Mouse (Mus musculus): Measurements from ENCODE around the gene Cenpv. TPM values are rescaled to one million over a fixed set of nuclear protein-coding genes. Genes with fewer than 3 reads are reported as not detected.

Cenpv gene
- polyA plus RNA-seq (2012; rRNA removed) = 8.5 and 9.4 TPM in 2 replicates

DNA sequence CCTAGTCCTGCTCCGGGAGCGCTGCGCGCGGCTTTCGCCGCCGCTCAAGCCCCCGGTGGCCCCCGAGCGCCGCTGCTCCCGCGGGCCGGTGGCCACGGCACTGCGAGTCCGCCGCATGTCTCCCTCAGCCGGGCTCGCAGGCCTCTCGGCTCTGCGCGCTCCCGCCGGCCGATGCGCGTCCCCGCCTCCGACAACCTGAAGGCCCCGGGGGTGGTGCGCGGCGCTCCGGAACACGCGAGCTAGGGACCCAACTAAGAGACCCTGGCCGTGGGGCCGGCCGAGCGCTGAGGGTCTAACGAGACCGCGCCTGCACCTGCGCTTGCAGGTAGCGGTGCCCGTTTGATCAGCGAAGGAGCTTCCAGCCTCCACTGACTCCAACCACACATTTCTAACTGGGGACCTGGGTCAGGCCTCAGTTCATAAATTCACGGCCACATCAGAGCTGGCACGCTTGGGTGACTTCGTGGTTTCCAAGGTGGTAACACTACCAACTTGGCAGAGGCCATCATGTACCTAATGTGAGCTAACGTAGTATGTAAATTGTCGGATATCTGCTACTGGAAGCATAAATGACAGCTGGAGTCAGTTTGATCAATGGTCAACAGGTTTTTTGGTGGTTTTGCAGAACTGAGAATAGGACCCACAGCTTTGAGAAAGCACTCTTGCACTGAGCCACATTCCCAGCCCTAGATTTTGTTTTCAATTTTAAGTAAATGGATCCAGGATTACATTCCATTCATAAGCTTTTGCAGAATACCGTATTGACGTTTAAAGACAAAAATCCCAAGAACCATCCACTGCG, at the start of gene Cenpv:
Gene Cenpv (minus strand): TSS at position 173 of the 802 bp plus-strand sequence.
- 6% methylated on average over 55 of the region's 57 CpGs for WGBS
- peak within 1 kb of the TSS; percentile 24; the same call in 1 of the 2 replicates for H3K27ac ChIP-seq (ENCODE audit: insufficient read depth, low read length)
- H3K4me3 ChIP-seq (ENCODE audit: extremely low read depth, insufficient read depth, insufficient read length) = peak within 1 kb of the TSS; percentile 72

DNA sequence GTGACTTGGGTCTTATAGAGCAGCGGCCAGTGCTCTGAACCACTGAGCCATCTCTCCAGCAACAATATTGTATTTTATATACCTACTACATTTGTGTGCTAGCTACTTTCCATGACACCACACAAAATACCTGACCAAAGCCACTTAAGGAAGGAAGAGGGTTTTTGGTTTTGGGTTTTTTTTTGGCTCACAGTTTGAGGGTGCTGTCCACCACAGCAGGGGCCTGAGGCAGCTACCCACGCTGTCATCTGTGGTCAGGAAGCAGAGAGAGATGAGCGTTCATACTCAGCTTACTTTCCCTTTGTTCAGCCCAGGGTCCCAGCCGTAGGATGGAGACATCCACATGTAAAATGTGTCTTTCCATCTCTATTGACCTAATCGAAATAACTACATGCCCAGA, 48.0 kb upstream of the Cenpv start:
- no peak overlapping the region for H3K4me3 ChIP-seq (ENCODE audit: extremely low read depth, insufficient read depth, insufficient read length)
- peaks cover 53% of the 10 kb centered on the region for H3K36me3 ChIP-seq (ENCODE audit: control insufficient read depth, insufficient read depth, low read length)
- no peak overlapping the region for H3K27ac ChIP-seq (ENCODE audit: insufficient read depth, low read length)
- H3K27me3 ChIP-seq (ENCODE audit: control insufficient read depth, insufficient read depth, low read length) = no peaks in the 10 kb centered on the region
- DNase-seq (ENCODE audit: low read depth in 1 of 2, low spot score in 2 of 2) = no peak
- WGBS = 79% methylated on average over 5 of the region's 5 CpGs
- no peaks in the 10 kb centered on the region for H3K4me1 ChIP-seq (ENCODE audit: control insufficient read depth, insufficient read depth, insufficient read length)
- TF ChIP-seq CTCF (IDR thresholded peaks at IDR 0.05; ENCODE audit: extremely low read depth, insufficient read depth, insufficient read length, insufficient replicate concordance) (no peak), POLR2A (IDR thresholded peaks at IDR 0.05; ENCODE audit: low read depth, low read length) (no peak)

More for the DNA sequence above, at the start of gene Cenpv:
- H3K4me1 ChIP-seq (ENCODE audit: control insufficient read depth, insufficient read depth, insufficient read length) = peaks cover 4% of the 10 kb centered on the region
- H3K36me3 ChIP-seq (ENCODE audit: control insufficient read depth, insufficient read depth, low read length) = no peaks in the 10 kb centered on the region
- DNase-seq (ENCODE audit: low read depth in 1 of 2, low spot score in 2 of 2) = peak in 1 of 2 experiments; percentile 58
- peaks cover 10% of the 10 kb centered on the region; the same call in 1 of the 2 replicates for H3K27me3 ChIP-seq (ENCODE audit: control insufficient read depth, insufficient read depth, low read length)
- TF ChIP-seq CTCF (IDR thresholded peaks at IDR 0.05; ENCODE audit: extremely low read depth, insufficient read depth, insufficient read length, insufficient replicate concordance) (no peak), POLR2A (IDR thresholded peaks at IDR 0.05; ENCODE audit: low read depth, low read length) (no peak)

DNA sequence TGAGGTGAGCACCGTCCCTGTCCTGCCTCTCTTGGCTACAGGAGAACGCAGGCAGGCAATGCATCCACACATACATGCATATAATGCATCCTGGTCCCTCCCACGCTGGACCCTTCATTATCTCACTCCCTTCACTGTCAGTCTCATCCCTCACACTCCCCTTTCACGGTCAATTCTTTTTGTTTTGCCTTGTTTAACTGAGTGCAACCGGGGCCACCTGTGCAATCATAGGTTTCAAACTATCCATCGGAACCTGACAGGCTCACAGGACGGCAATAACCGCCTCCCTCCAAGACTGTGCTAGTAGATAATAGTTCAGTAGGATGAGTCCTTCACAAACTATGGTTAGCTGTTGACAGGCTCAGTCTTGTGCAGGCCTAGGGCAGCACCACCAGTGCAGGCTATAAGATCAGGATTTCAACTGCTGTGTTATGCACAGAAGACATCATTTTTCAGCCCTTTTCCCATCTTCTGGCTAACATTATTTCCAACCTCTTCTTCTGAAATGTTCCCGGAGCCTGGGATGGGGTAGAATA, 45.7 kb upstream of the Cenpv start:
- H3K4me3 ChIP-seq (ENCODE audit: extremely low read depth, insufficient read depth, insufficient read length) = no peak overlapping the region
- H3K27me3 ChIP-seq (ENCODE audit: control insufficient read depth, insufficient read depth, low read length) = no peaks in the 10 kb centered on the region
- DNase-seq (ENCODE audit: low read depth in 1 of 2, low spot score in 2 of 2) = no peak
- H3K27ac ChIP-seq (ENCODE audit: insufficient read depth, low read length) = no peak overlapping the region
- peaks cover 46% of the 10 kb centered on the region for H3K36me3 ChIP-seq (ENCODE audit: control insufficient read depth, insufficient read depth, low read length)
- H3K4me1 ChIP-seq (ENCODE audit: control insufficient read depth, insufficient read depth, insufficient read length) = no peaks in the 10 kb centered on the region
- TF ChIP-seq POLR2A (IDR thresholded peaks at IDR 0.05; ENCODE audit: low read depth, low read length) (no peak), CTCF (IDR thresholded peaks at IDR 0.05; ENCODE audit: extremely low read depth, insufficient read depth, insufficient read length, insufficient replicate concordance) (no peak)
- 89% methylated on average over 9 of the region's 9 CpGs for WGBS

DNA sequence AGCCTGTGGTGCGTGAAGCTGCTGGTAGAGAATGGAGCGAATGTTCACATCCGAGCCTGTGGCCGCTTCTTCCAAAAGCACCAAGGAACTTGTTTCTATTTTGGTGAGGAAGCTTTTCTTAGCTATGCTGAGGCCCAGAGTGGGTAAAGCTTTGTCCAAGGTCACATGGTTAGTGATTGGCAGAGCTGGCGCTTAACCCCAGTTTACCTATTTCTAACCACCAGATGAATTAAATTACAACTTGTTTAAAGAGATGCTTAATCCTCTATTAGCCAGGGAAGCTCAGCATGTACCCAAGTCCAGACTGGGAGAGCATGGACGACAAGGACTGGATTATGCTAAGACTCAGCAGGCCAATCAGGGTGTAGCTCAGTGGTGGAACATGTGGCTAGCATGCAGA, 44.0 kb upstream of the Cenpv start:
- WGBS = 94% methylated on average over 6 of the region's 6 CpGs

DNA sequence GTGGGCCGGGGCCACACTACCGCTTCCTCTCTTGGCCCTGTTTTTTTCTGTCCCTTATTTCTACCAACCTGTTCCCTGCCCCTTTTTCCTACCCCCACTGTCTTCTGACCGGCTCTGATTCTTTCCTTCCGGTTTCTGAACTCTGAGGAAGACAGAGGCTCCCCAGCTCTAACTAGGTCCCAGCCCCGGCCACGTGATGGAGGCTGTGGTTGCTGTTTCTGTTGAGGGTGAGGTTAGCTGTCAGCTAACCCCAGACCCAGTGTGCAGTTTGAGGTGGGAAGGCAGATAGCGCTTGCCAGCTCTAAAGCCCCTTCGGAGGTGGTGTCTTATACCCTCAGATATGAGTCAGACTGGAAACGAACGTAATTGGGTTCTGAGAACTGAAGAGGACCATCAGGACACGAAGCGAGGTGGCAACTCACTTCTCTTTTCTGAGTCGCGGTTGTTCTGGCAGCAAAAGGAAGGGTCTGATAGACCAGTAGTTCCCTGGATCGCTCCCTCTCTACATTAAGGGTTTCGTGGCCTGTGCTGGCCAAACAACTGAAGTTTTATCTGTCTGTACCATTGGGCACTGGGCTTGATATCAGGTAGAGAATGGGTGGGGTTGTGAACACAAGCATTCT, 37.6 kb upstream of the Cenpv start:
- H3K27me3 ChIP-seq (ENCODE audit: control insufficient read depth, insufficient read depth, low read length) = no peaks in the 10 kb centered on the region
- peak overlapping the region; percentile 77 for H3K4me3 ChIP-seq (ENCODE audit: extremely low read depth, insufficient read depth, insufficient read length)
- TF ChIP-seq CTCF (IDR thresholded peaks at IDR 0.05; ENCODE audit: extremely low read depth, insufficient read depth, insufficient read length, insufficient replicate concordance) (no peak), POLR2A (IDR thresholded peaks at IDR 0.05; ENCODE audit: low read depth, low read length) (peak; percentile 31)
- peak; percentile 57 to 76 for DNase-seq (ENCODE audit: low read depth in 1 of 2, low spot score in 2 of 2)
- H3K4me1 ChIP-seq (ENCODE audit: control insufficient read depth, insufficient read depth, insufficient read length) = peaks cover 2% of the 10 kb centered on the region; the same call in 1 of the 2 replicates
- H3K27ac ChIP-seq (ENCODE audit: insufficient read depth, low read length) = peak overlapping the region; percentile 89
- peaks cover 12% of the 10 kb centered on the region for H3K36me3 ChIP-seq (ENCODE audit: control insufficient read depth, insufficient read depth, low read length)
- 4% methylated on average over 16 of the region's 16 CpGs for WGBS

More for the DNA sequence above, 44.0 kb upstream of the Cenpv start:
- no peak for DNase-seq (ENCODE audit: low read depth in 1 of 2, low spot score in 2 of 2)
- H3K4me1 ChIP-seq (ENCODE audit: control insufficient read depth, insufficient read depth, insufficient read length) = no peaks in the 10 kb centered on the region
- H3K36me3 ChIP-seq (ENCODE audit: control insufficient read depth, insufficient read depth, low read length) = peaks cover 45% of the 10 kb centered on the region
- H3K27ac ChIP-seq (ENCODE audit: insufficient read depth, low read length) = no peak overlapping the region
- no peak overlapping the region for H3K4me3 ChIP-seq (ENCODE audit: extremely low read depth, insufficient read depth, insufficient read length)
- TF ChIP-seq CTCF (IDR thresholded peaks at IDR 0.05; ENCODE audit: extremely low read depth, insufficient read depth, insufficient read length, insufficient replicate concordance) = no peak
- no peak for TF ChIP-seq POLR2A (IDR thresholded peaks at IDR 0.05; ENCODE audit: low read depth, low read length)
- H3K27me3 ChIP-seq (ENCODE audit: control insufficient read depth, insufficient read depth, low read length) = no peaks in the 10 kb centered on the region

DNA sequence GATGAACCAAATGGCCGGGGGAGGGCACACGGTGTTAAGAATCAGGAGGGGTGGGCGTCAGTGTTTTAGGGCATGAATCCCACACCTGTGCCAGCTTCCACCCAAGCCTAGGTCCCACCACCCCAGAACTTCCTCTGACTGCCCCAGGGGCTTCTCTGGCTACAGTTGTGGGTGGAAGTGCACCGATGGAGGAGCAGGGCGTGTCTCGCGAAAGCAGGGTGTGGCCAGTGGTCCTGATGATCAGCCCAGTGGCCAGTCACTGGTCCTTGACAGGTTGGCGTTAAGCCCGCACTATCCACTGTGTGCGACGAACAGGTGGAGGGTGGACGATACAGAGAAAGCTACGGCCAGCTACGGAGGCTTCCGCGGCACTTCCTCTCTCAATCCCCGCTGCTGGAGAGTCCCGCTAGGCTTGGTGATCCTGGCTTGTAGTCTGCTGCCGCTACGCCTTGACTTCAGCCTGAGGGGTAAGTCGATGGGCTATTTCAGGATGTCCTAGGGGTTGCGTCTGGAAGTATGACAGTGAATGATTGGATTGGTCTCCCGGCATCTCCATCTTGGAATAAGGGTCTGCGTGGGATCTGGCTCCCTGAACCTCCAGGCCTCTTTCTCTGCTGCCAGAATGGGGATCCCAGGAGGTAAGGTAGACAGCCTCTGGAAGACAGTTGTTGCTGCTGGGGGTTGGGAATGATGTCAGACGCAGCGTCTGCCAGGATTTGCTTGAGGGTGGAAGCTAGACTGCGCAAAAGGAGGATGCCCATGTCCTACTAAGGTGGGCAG, 36.8 kb upstream of the Cenpv start:
- no peaks in the 10 kb centered on the region for H3K27me3 ChIP-seq (ENCODE audit: control insufficient read depth, insufficient read depth, low read length)
- H3K36me3 ChIP-seq (ENCODE audit: control insufficient read depth, insufficient read depth, low read length) = peaks cover 9% of the 10 kb centered on the region
- H3K4me3 ChIP-seq (ENCODE audit: extremely low read depth, insufficient read depth, insufficient read length) = peak overlapping the region; percentile 77
- H3K27ac ChIP-seq (ENCODE audit: insufficient read depth, low read length) = peak overlapping the region; percentile 89
- TF ChIP-seq POLR2A (IDR thresholded peaks at IDR 0.05; ENCODE audit: low read depth, low read length) (peak; percentile 6; the same call in 1 of the 2 replicates), CTCF (IDR thresholded peaks at IDR 0.05; ENCODE audit: extremely low read depth, insufficient read depth, insufficient read length, insufficient replicate concordance) (no peak)
- 2% methylated on average over 27 of the region's 27 CpGs for WGBS
- DNase-seq (ENCODE audit: low read depth in 1 of 2, low spot score in 2 of 2) = peak in 1 of 2 experiments; percentile 36
- peaks cover 2% of the 10 kb centered on the region; the same call in 1 of the 2 replicates for H3K4me1 ChIP-seq (ENCODE audit: control insufficient read depth, insufficient read depth, insufficient read length)
